Mouse (Mus musculus): ENCODE results near the gene Gm21970. TPM values are rescaled to one million over a fixed set of nuclear protein-coding genes. Genes with fewer than 3 reads are reported as not detected.

The Gm21970 gene
- polyA plus RNA-seq, 1 experiment, result not detected

GRCm38 (mm10) chr16:91464594-91465504 lies 73.3 kb downstream of the Gm21970 start:
- H3K27ac ChIP-seq (ENCODE audit: insufficient read depth, low read length), result no peak overlapping the region
- no peaks in the 10 kb centered on the region for H3K4me1 ChIP-seq (ENCODE audit: control insufficient read depth, insufficient read depth, low read length)
- peak; percentile 45 for TF ChIP-seq POLR2A (IDR thresholded peaks at IDR 0.05; ENCODE audit: low read depth, low read length)
- TF ChIP-seq CTCF (IDR thresholded peaks at IDR 0.05; ENCODE audit: borderline replicate concordance, insufficient read depth, low read length), result no peak
- peak overlapping the region; percentile 53 for H3K4me3 ChIP-seq (ENCODE audit: insufficient read depth, low read length)

- no peaks in the 10 kb centered on the region for H3K4me1 ChIP-seq (ENCODE audit: control insufficient read depth, insufficient read depth, low read length)
- no peak overlapping the region for H3K27ac ChIP-seq (ENCODE audit: insufficient read depth, low read length)
- no peak for TF ChIP-seq CTCF (IDR thresholded peaks at IDR 0.05; ENCODE audit: borderline replicate concordance, insufficient read depth, low read length)
- H3K4me3 ChIP-seq (ENCODE audit: insufficient read depth, low read length), result peak overlapping the region; percentile 53
These were observed 74.2 kb downstream of the Gm21970 start for GRCm38 (mm10) chr16:91465505-91466240.

- Histone ChIP-seq H3K4me3 (ENCODE audit: insufficient read depth, low read length) (no peak overlapping the region), H3K4me1 (ENCODE audit: control insufficient read depth, insufficient read depth, low read length) (no peaks in the 10 kb centered on the region), H3K27ac (ENCODE audit: insufficient read depth, low read length) (no peak overlapping the region)
- TF ChIP-seq POLR2A (IDR thresholded peaks at IDR 0.05; ENCODE audit: low read depth, low read length) (no peak), CTCF (IDR thresholded peaks at IDR 0.05; ENCODE audit: borderline replicate concordance, insufficient read depth, low read length) (no peak)
These were observed 75.0 kb downstream of the Gm21970 start for GRCm38 (mm10) chr16:91466566-91466965.

Other genes starting within 250 kb of the Gm21970 start
- 0.21 TPM in 1 of 2 replicates, not detected in the other for gene Olig2, start 166.3 kb upstream of the Gm21970 start, polyA plus RNA-seq (2011; ENCODE audit: insufficient read length, low read depth, missing spikeins)
- 0.47 TPM in 1 of 2 replicates, not detected in the other for gene Olig1, start 121.9 kb upstream of the Gm21970 start, polyA plus RNA-seq (2011; ENCODE audit: insufficient read length, low read depth, missing spikeins)
- gene Ifnar2, start 18.9 kb upstream of the Gm21970 start, polyA plus RNA-seq (2011; ENCODE audit: insufficient read length, low read depth, missing spikeins), result 54.8 and 68.1 TPM in 2 replicates
- gene Il10rb, start 14.4 kb downstream of the Gm21970 start, polyA plus RNA-seq (2011; ENCODE audit: insufficient read length, low read depth, missing spikeins), result 29.0 and 34.6 TPM in 2 replicates
- gene Ifnar1, start 93.5 kb downstream of the Gm21970 start, polyA plus RNA-seq (2011; ENCODE audit: insufficient read length, low read depth, missing spikeins), result 58.6 and 73.8 TPM in 2 replicates
- gene Ifngr2, start 155.4 kb downstream of the Gm21970 start, polyA plus RNA-seq (2011; ENCODE audit: insufficient read length, low read depth, missing spikeins), result 85.7 and 104 TPM in 2 replicates
- gene Tmem50b, start 206.1 kb downstream of the Gm21970 start, polyA plus RNA-seq (2011; ENCODE audit: insufficient read length, low read depth, missing spikeins), result 25.4 and 27.7 TPM in 2 replicates
- 1.6 and 2.0 TPM in 2 replicates for gene Dnajc28, start 227.3 kb downstream of the Gm21970 start, polyA plus RNA-seq (2011; ENCODE audit: insufficient read length, low read depth, missing spikeins)